Mouse (Mus musculus): Measurements from ENCODE around the gene Ltn1. TPM values are rescaled to one million over a fixed set of nuclear protein-coding genes. Genes with fewer than 3 reads are reported as not detected.

Gene Ltn1
- 0.55 and 0.68 TPM in 2 replicates for polyA plus RNA-seq (2012; rRNA removed)

DNA sequence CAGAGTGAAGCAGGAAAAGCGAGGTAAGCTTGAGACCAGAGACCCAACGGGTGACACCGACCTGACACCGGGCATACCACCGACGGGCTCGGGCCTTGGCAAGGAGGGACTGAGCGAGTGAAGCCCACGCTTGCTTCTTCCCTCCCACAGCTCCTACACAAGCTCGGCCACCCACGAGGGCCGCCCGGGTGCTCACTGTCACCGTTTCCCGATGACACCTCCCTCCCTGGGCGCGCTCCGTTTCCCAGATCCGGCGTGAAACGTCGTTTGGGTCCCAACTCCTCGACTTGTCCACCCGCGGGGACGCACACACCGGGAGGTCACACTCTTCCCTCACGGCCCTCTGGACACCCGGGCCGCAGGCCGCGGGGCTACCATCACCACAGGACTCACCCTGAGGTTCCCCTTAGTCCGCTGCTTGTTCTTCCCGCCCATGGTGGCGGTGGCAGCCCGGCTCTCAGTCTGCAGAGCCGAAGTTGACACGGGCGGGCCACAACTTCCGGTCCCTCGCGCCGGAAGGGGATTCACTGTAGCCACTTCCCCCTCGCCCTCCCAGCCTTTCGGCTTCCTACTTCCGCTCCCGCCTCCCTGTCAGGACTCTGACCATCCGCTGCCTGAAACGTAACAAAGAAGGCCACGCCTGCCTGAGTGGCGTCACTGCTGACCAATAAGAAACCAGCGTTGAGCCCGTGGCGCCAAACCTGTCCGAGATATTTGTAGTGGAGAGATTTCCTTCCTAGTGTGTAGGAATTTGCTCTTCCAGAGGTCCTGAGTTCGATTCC lies at the start of gene Ltn1:
Ltn1 (minus strand) TSS at position 580 of the 782 bp plus-strand sequence.

DNA sequence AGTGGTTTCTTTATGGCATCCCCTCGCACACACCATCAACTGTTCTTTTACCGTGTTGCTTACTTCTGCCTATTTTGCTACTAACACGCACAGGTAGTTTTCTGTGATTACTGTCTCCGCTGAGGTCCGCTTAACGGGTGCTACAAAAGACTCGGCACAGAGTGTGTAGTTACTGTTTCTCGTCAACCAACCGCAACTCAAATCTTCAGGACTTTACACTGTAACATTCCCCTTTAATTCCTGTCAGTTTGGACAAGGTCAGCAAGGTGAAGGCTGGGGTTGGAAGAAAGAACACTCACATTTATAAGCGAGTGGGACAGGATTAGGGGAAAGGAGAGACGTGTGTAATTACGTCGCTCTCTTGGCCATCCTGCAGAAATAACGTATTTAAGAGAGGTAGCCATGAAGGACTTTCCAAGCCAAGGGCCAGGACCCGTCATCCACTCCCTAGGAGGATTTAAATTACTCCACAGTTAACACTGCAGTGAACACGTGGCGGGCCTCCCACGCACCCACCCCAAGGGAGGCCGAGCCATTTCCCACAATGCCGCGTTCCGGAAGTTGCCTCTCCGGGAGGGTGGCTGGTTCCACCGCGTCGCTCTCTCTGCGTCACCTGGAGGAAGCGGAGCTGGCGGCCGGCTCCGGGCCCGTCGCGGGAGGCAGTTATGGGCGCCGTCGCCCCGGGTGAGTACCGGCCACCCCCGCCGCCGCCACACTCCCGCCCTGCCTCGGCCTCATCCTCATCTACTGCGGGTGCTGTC lies 22.2 kb upstream of the Ltn1 start, which contains the start of gene Usp16:
Usp16 (plus strand) TSS at position 285 of the 761 bp plus-strand sequence.

DNA sequence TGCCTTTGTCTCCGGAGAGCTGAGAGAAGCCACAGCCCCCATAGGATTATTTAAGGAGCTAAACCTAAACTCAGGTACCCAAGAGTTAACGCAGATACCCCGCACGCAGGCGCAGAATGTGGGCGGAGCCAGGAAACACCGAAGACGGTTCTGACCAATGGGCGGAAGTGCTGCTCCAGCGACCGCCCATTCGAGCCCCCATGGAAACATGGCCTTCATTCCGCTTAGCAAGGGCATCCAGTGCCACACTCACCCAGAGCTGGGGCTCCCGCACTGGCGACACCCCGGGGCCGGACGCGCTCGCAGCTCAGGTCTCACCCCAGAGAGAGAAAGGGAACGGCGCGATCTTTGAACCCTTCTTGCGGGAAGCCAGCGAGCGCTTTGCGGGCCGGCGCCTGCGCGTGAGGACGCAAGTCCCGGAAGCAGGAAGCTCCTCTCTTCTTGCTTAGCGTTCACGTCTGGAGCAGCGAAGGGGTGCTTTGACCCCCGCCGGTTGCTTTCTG lies 7.8 kb upstream of the Ltn1 start, which contains the start of gene Rwdd2b:
Rwdd2b (minus strand) TSS at position 390 of the 503 bp plus-strand sequence.

DNA sequence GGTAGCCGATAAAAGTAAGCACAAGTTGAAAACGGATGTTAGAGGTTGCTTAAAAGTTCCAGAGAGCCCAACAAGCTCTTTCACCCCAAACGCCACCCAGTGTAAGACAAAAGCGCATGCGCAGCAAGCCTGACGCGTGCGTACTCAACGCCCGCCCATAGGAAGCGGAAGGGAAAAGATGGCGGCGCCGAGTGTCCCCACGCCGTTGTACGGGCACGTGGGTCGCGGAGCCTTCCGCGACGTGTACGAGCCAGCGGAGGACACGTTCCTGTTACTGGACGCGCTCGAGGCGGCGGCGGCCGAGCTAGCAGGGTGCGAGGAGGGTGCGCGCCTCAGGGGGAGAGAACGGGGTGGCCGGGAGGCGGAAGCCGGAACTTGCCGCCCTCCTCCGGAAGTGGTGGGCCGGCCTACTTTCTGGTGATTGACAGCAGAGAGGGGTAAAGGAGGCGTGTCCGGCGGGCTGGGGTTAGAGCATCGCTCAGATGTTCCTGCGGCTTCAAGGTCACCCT lies 78.3 kb downstream of the Ltn1 start, which contains the start of gene N6amt1:
N6amt1 (plus strand) TSS at position 111 of the 509 bp plus-strand sequence.

Other genes starting within 250 kb of the Ltn1 start
- 1.3 and 1.4 TPM in 2 replicates for gene N6amt1, start 78.4 kb downstream of the Ltn1 start, polyA plus RNA-seq (2012; rRNA removed)
- gene Rwdd2b, start 8.0 kb upstream of the Ltn1 start, polyA plus RNA-seq (2012; rRNA removed): 0.54 and 0.62 TPM in 2 replicates
- gene Usp16, start 22.1 kb upstream of the Ltn1 start, polyA plus RNA-seq (2012; rRNA removed): 2.9 and 3.7 TPM in 2 replicates
- 3.8 and 4.2 TPM in 2 replicates for gene Cct8, start 63.3 kb upstream of the Ltn1 start, polyA plus RNA-seq (2012; rRNA removed)
- 0.41 and 0.95 TPM in 2 replicates for gene Map3k7cl, start 120.7 kb upstream of the Ltn1 start, polyA plus RNA-seq (2012; rRNA removed)